Mouse (Mus musculus) pancreas, adult 10 weeks (tissue): Measurements from ENCODE around the gene Slc1a6. TPM values are rescaled to one million over a fixed set of nuclear protein-coding genes. Genes with fewer than 3 reads are reported as not detected.

Experiments used
- polyA plus RNA-seq: library from polyadenylated mRNA; stranded (reverse); fragments of 350-450 nt; fragmentation: Illumina TruSeq; extraction: RNeasy Lipid Tissue Mini Kit (QIAGEN cat#74804); gene quantifications from one replicate; pipeline ENCODE4 v1.2.3, GENCODE M21; 2015; ENCODE audit warnings: low read depth, low replicate concordance; ENCODE audit not compliant: insufficient read depth

The Slc1a6 gene
- polyA plus RNA-seq = not detected

GRCm38 (mm10) chr10:78779981-78780651, at the start of gene Slc1a6:
Gene Slc1a6, plus strand, starts transcription at chr10:78780496.

GRCm38 (mm10) chr10:78752452-78753191, 27.7 kb upstream of the Slc1a6 start, which contains the start of gene Ccdc105:
Gene Ccdc105, minus strand, starts transcription at chr10:78753065.

GRCm38 (mm10) chr10:78852066-78852465, 71.8 kb downstream of the Slc1a6 start, which contains the start of gene Olfr1356:
Gene Olfr1356, minus strand, starts transcription at chr10:78852166.

Other genes starting within 250 kb of the Slc1a6 start
- gene Ilvbl, start 206.2 kb upstream of the Slc1a6 start, polyA plus RNA-seq = 9.8 TPM
- 6.3 TPM for gene Syde1, start 188.5 kb upstream of the Slc1a6 start, polyA plus RNA-seq
- not detected for gene Olfr1357, start 162.4 kb upstream of the Slc1a6 start, polyA plus RNA-seq
- not detected for gene Casp14, start 62.2 kb upstream of the Slc1a6 start, polyA plus RNA-seq
- gene Ccdc105, start 27.4 kb upstream of the Slc1a6 start, polyA plus RNA-seq = not detected
- not detected for gene Olfr1356, start 71.7 kb downstream of the Slc1a6 start, polyA plus RNA-seq
- gene Olfr1355, start 95.0 kb downstream of the Slc1a6 start, polyA plus RNA-seq = not detected
- not detected for gene Olfr1354, start 132.7 kb downstream of the Slc1a6 start, polyA plus RNA-seq
- gene Olfr8, start 170.1 kb downstream of the Slc1a6 start, polyA plus RNA-seq = not detected
- gene Olfr1353, start 182.8 kb downstream of the Slc1a6 start, polyA plus RNA-seq = not detected
- gene Olfr1352, start 200.6 kb downstream of the Slc1a6 start, polyA plus RNA-seq = not detected
- not detected for gene Olfr1351, start 232.0 kb downstream of the Slc1a6 start, polyA plus RNA-seq
- not detected for gene Olfr57, start 248.2 kb downstream of the Slc1a6 start, polyA plus RNA-seq